Mouse (Mus musculus): ENCODE measurements at regions not wholly inside any gene's neighbourhood (a gene's known extent, or its start where the extent isn't known, plus 50 kb on each side); places are given as distances from the start of the nearest gene placed in this dataset.

- Histone ChIP-seq H3K4me3 (replicated peaks; ENCODE audit: extremely low read depth, low read depth, low read length) (no peak overlapping the region), H3K4me1 (ENCODE audit: control insufficient read depth, insufficient read depth, low read length) (no peaks in the 10 kb centered on the region)
- WGBS, result 79% methylated on average over 6 of the region's 6 CpGs
- DNase-seq, result no peak
- no peak for TF ChIP-seq CTCF (IDR thresholded peaks at IDR 0.05; ENCODE audit: insufficient read depth, low read length)
- TF ChIP-seq POLR2A (IDR thresholded peaks at IDR 0.05; ENCODE audit: borderline replicate concordance, extremely low read depth, low read depth, low read length), result no peak
Observed at GRCm38 (mm10) chr5:43145939-43146338, 87.0 kb upstream of the Cpeb2 start.

DNA sequence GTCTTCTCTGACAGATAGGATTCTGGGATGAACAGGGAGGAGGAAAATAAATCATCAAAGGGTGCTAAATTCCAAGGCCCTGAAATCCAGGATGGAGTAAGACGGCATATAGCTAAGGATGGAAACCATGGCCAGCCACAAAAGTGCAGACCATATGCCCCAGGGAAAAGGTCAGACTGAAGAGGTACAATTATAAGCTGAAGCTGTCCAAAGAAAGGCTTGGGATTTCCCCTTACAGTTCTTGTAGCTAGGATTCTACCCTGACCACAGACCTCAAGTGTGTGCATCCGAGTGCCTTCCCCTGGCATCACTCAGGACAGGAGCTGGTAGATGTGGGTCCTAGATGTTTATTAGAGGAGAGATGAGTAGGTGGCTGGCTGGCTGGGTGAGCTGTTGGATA is 86.0 kb upstream of the Cpeb2 start:
- no peak for DNase-seq
- 88% methylated on average over 2 of the region's 2 CpGs for WGBS
- Histone ChIP-seq H3K4me3 (replicated peaks; ENCODE audit: extremely low read depth, low read depth, low read length) (no peak overlapping the region), H3K4me1 (ENCODE audit: control insufficient read depth, insufficient read depth, low read length) (no peaks in the 10 kb centered on the region)
- TF ChIP-seq CTCF (IDR thresholded peaks at IDR 0.05; ENCODE audit: insufficient read depth, low read length), result no peak
- TF ChIP-seq POLR2A (IDR thresholded peaks at IDR 0.05; ENCODE audit: borderline replicate concordance, extremely low read depth, low read depth, low read length), result no peak

GRCm38 (mm10) chr5:43148486-43148885 is 84.5 kb upstream of the Cpeb2 start:
- no peak overlapping the region for H3K4me3 ChIP-seq (replicated peaks; ENCODE audit: extremely low read depth, low read depth, low read length)
- WGBS, result 48% methylated on average over 9 of the region's 9 CpGs
- no peaks in the 10 kb centered on the region for H3K4me1 ChIP-seq (ENCODE audit: control insufficient read depth, insufficient read depth, low read length)
- no peak for TF ChIP-seq POLR2A (IDR thresholded peaks at IDR 0.05; ENCODE audit: borderline replicate concordance, extremely low read depth, low read depth, low read length)
- TF ChIP-seq CTCF (IDR thresholded peaks at IDR 0.05; ENCODE audit: insufficient read depth, low read length), result no peak
- DNase-seq, result no peak

DNA sequence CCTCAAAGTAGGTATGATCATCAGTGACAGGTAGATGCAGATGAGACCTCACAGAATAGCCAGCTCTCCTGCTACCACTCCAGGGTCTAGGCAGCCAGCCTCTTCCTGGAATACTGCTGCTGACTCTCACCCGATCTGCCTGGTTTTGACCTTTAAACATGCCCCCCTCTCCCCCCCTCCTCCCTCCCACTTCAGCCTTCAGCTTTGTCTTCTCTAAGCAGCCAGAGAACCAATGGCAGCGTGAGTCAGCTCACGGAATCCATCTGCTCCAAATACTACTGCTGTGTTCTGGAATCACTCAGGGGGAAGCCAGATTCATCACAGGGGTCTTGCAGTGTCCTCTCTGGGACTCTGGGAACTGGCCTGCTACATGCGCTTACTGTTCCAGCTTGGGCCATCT is 83.4 kb upstream of the Cpeb2 start:
- TF ChIP-seq CTCF (IDR thresholded peaks at IDR 0.05; ENCODE audit: insufficient read depth, low read length), result no peak
- no peak overlapping the region for H3K4me3 ChIP-seq (replicated peaks; ENCODE audit: extremely low read depth, low read depth, low read length)
- H3K4me1 ChIP-seq (ENCODE audit: control insufficient read depth, insufficient read depth, low read length), result no peaks in the 10 kb centered on the region
- DNase-seq, result no peak
- 60% methylated on average over 4 of the region's 4 CpGs for WGBS

GRCm38 (mm10) chr5:43151099-43151774 is 81.7 kb upstream of the Cpeb2 start:
- TF ChIP-seq POLR2A (IDR thresholded peaks at IDR 0.05; ENCODE audit: borderline replicate concordance, extremely low read depth, low read depth, low read length) (no peak), CTCF (IDR thresholded peaks at IDR 0.05; ENCODE audit: insufficient read depth, low read length) (no peak)
- no peak for DNase-seq
- H3K4me1 ChIP-seq (ENCODE audit: control insufficient read depth, insufficient read depth, low read length), result no peaks in the 10 kb centered on the region
- no peak overlapping the region for H3K4me3 ChIP-seq (replicated peaks; ENCODE audit: extremely low read depth, low read depth, low read length)
- WGBS, result 55% methylated on average over 3 of the region's 3 CpGs

GRCm38 (mm10) chr5:43152119-43152611 is 80.8 kb upstream of the Cpeb2 start:
- TF ChIP-seq CTCF (IDR thresholded peaks at IDR 0.05; ENCODE audit: insufficient read depth, low read length), result no peak
- no peak for TF ChIP-seq POLR2A (IDR thresholded peaks at IDR 0.05; ENCODE audit: borderline replicate concordance, extremely low read depth, low read depth, low read length)
- WGBS, result 40% methylated on average over 8 of the region's 8 CpGs
- no peak for DNase-seq

GRCm38 (mm10) chr5:43152881-43153280 is 80.1 kb upstream of the Cpeb2 start:
- WGBS, result 52% methylated on average over 1 of the region's 1 CpGs
- Histone ChIP-seq H3K4me1 (ENCODE audit: control insufficient read depth, insufficient read depth, low read length) (no peaks in the 10 kb centered on the region), H3K4me3 (replicated peaks; ENCODE audit: extremely low read depth, low read depth, low read length) (no peak overlapping the region)
- TF ChIP-seq POLR2A (IDR thresholded peaks at IDR 0.05; ENCODE audit: borderline replicate concordance, extremely low read depth, low read depth, low read length) (no peak), CTCF (IDR thresholded peaks at IDR 0.05; ENCODE audit: insufficient read depth, low read length) (no peak)
- no peak for DNase-seq

More at GRCm38 (mm10) chr5:43152119-43152611, 80.8 kb upstream of the Cpeb2 start:
- Histone ChIP-seq H3K4me3 (replicated peaks; ENCODE audit: extremely low read depth, low read depth, low read length) (no peak overlapping the region), H3K4me1 (ENCODE audit: control insufficient read depth, insufficient read depth, low read length) (no peaks in the 10 kb centered on the region)

- DNase-seq, result no peak
- H3K4me3 ChIP-seq (replicated peaks; ENCODE audit: extremely low read depth, low read depth, low read length), result no peak overlapping the region
- WGBS, result 76% methylated on average over 3 of the region's 3 CpGs
- no peaks in the 10 kb centered on the region for H3K4me1 ChIP-seq (ENCODE audit: control insufficient read depth, insufficient read depth, low read length)
- TF ChIP-seq POLR2A (IDR thresholded peaks at IDR 0.05; ENCODE audit: borderline replicate concordance, extremely low read depth, low read depth, low read length) (no peak), CTCF (IDR thresholded peaks at IDR 0.05; ENCODE audit: insufficient read depth, low read length) (no peak)
Observed at GRCm38 (mm10) chr5:43156771-43157170, 76.2 kb upstream of the Cpeb2 start.

GRCm38 (mm10) chr5:43160140-43160539 is 72.8 kb upstream of the Cpeb2 start:
- WGBS, result 58% methylated on average over 6 of the region's 6 CpGs
- TF ChIP-seq CTCF (IDR thresholded peaks at IDR 0.05; ENCODE audit: insufficient read depth, low read length), result no peak
- no peak for TF ChIP-seq POLR2A (IDR thresholded peaks at IDR 0.05; ENCODE audit: borderline replicate concordance, extremely low read depth, low read depth, low read length)
- H3K4me1 ChIP-seq (ENCODE audit: control insufficient read depth, insufficient read depth, low read length), result no peaks in the 10 kb centered on the region
- DNase-seq, result no peak
- no peak overlapping the region for H3K4me3 ChIP-seq (replicated peaks; ENCODE audit: extremely low read depth, low read depth, low read length)

DNA sequence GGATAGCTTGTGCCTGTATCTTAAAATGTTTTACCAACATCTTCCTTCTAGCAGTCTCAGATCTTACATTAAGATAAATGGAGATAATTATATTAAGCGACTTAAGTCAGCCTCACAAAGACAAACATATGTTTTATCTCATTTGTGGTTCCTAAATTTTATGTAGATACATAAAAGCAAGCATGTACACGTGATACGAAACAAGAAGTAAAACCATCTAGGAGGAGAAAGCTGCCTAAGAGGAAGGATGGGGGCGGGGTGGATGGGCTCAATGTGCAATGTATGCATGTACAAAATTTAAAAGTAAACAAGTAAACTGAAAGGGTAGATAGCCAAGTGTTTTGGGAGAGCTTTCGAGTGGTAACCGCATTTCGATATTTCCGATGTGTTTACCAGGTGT is 51.5 kb upstream of the Cpeb2 start:
- whole genome bisulfite sequencing, result 78% methylated on average over 8 of the region's 8 CpGs
- H3K4me3 ChIP-seq (replicated peaks; ENCODE audit: extremely low read depth, low read depth, low read length), result no peak overlapping the region
- TF ChIP-seq CTCF (IDR thresholded peaks at IDR 0.05; ENCODE audit: insufficient read depth, low read length), result no peak
- TF ChIP-seq POLR2A (IDR thresholded peaks at IDR 0.05; ENCODE audit: borderline replicate concordance, extremely low read depth, low read depth, low read length), result no peak
- no peaks in the 10 kb centered on the region for H3K4me1 ChIP-seq (ENCODE audit: control insufficient read depth, insufficient read depth, low read length)
- no peak for DNase-seq
